Mouse (Mus musculus) ES-Bruce4 (cell line): ENCODE results near the gene Irak1.

Experiments used
- CTCF ChIP-seq: IDR thresholded peaks from one replicate; pipeline ENCODE4 v1.8.1; 2011; ENCODE audit warnings: low read depth, low read length
- EP300 ChIP-seq: IDR thresholded peaks from 2 replicates; pipeline ENCODE4 v1.6.1; 2011; ENCODE audit warnings: low read depth, low read length; ENCODE audit not compliant: insufficient read depth
- POLR2A ChIP-seq: IDR thresholded peaks from one replicate; pipeline ENCODE4 v1.8.1; 2011; ENCODE audit warnings: low read length; ENCODE audit not compliant: insufficient read depth

DNA sequence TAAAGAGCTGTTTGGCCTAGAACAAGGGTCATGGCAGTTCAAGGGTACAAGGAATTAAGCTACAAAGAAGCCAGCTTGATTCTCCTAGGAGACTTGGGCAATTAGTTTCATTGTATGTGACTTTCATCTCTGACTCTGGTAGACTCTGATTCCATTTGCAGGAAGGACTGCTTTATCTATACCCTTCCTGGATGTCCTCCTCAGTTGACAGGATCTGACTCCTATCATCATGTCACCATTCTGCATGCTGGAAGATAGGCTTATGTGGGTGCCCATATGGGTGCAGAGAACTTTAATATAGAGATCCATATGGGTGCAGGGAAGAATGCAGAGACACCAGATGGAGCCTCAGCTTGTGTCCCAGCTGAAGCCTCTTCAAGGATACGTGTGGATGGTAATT is 54.6 kb downstream of the Irak1 start:
- TF ChIP-seq POLR2A, result no peak
- TF ChIP-seq CTCF, result no peak
- TF ChIP-seq EP300, result no peak
